8 mouse cellular contexts compared by ENCODE assay signal in the genomic region with DNA sequence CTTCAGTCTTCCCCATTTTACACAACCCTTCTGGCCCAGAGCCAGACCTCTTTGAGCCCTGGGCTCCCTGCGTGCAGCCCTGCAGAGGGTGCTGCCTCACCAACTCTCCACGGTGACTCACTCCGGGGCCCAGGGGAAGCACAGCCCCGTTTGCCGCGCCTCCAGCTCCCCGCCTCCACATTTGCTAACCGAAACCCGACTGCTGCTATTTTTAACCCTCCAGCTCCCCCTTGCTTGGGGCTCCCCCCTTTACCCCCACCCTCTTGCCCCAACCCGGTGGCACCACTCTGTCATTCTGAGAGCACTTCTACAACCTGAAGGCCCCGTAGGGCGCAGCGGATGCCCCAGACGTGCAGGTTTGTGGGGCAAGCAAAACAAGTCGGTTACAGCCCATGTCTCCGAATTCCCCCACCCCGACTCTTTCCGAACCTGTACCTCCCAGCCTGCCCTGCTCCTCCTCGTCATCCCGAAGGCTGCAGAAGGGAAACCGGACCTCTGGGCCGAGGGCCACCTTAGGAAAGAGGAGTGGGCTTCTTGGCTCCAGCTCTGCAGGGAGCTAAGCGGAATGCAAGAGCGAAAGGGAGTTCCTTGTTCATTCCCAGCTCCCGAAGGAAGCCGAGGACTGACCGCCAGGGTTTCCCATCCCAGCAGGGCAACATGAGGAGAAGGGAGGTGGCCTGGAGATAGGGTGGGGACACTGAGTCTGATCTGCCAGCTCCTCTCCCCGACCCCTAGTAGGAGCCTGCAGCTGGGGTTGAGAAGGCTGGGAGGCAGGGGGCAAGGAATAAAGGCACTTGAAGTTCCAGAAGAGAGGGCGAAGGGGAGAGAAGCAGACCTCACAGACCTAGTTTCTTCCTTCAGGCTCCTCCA. TPM values are rescaled to one million over a fixed set of nuclear protein-coding genes. Genes with fewer than 3 reads are reported as not detected.
A peak's percentile ranks its signal among the peaks of the same experiment; 100 is the strongest.
DNase-seq lines count a peak whose midpoint lies in the region; ATAC-seq and TF ChIP-seq lines count a peak whose summit lies in the region.

No protein-coding gene starts in this region.

- peak overlapping the region; percentile 19 for H3K4me3 ChIP-seq in embryonic facial prominence, embryonic 12.5 days
- H3K4me3 ChIP-seq in limb, embryonic 14.5 days (replicated peaks; ENCODE audit: low read length): peak overlapping the region; percentile 27
- H3K4me3 ChIP-seq in midbrain, embryonic 15.5 days: peak overlapping the region; percentile 11; the same call in 1 of the 2 replicates

- WGBS in embryonic facial prominence, embryonic 12.5 days: 7% methylated on average over 29 of the region's 29 CpGs
- 5% methylated on average over 28 of the region's 29 CpGs for whole genome bisulfite sequencing in limb, embryonic 14.5 days
- 15% methylated on average over 29 of the region's 29 CpGs for WGBS in midbrain, embryonic 15.5 days

- no peak for ATAC-seq in cerebellum, adult (ENCODE audit: insufficient number of reproducible peaks, low FRiP score, low TSS enrichment)
- ATAC-seq in embryonic facial prominence, embryonic 12.5 days (ENCODE audit: insufficient number of reproducible peaks, insufficient read depth, low FRiP score, low TSS enrichment): peak; percentile 11; the same call in 1 of the 2 replicates
- no peak; the same call in 1 of the 2 replicates for ATAC-seq in limb, embryonic 14.5 days (ENCODE audit: low FRiP score, low read depth)
- ATAC-seq in midbrain, embryonic 15.5 days (replicated peaks): no peak

- H3K9ac ChIP-seq in embryonic facial prominence, embryonic 12.5 days: peak overlapping the region; percentile 16
- H3K9ac ChIP-seq in limb, embryonic 14.5 days (ENCODE audit: low read depth, low read length, severe bottlenecking): peak overlapping the region; percentile 32
- H3K9ac ChIP-seq in midbrain, embryonic 15.5 days: peak overlapping the region; percentile 20

- H3K4me1 ChIP-seq in embryonic facial prominence, embryonic 12.5 days: peaks cover 86% of the 10 kb centered on the region
- peaks cover 83% of the 10 kb centered on the region for H3K4me1 ChIP-seq in limb, embryonic 14.5 days (ENCODE audit: control insufficient read depth, insufficient read depth, low read length)
- H3K4me1 ChIP-seq in midbrain, embryonic 15.5 days: peaks cover 81% of the 10 kb centered on the region

- DNase-seq in cerebellum, postnatal 10 days: peak; percentile 51 to 59
- DNase-seq in heart, adult 18-20 months: peak; percentile 89 to 94
- peak; percentile 78 for DNase-seq in kidney, adult 11 months
- peak; percentile 76 for DNase-seq in limb, embryonic 14.5 days (ENCODE audit: low spot score)
- DNase-seq in spleen, postnatal 10 days (ENCODE audit: low spot score in 2 of 2): peak; percentile 65 to 90

- no peak for TF ChIP-seq POLR2A in limb, embryonic 14.5 days (IDR thresholded peaks at IDR 0.05; ENCODE audit: borderline replicate concordance, extremely low read depth, insufficient read depth, insufficient read length)

- H3K27me3 ChIP-seq in embryonic facial prominence, embryonic 12.5 days: no peaks in the 10 kb centered on the region
- no peaks in the 10 kb centered on the region for H3K27me3 ChIP-seq in limb, embryonic 14.5 days (ENCODE audit: control insufficient read depth, insufficient read depth, low read length)
- no peaks in the 10 kb centered on the region for H3K27me3 ChIP-seq in midbrain, embryonic 15.5 days (replicated peaks)

- H3K36me3 ChIP-seq in embryonic facial prominence, embryonic 12.5 days: peaks cover 13% of the 10 kb centered on the region
- H3K36me3 ChIP-seq in limb, embryonic 14.5 days (ENCODE audit: control insufficient read depth, insufficient read depth, low read length): peaks cover 11% of the 10 kb centered on the region; the same call in 1 of the 2 replicates
- no peaks in the 10 kb centered on the region for H3K36me3 ChIP-seq in midbrain, embryonic 15.5 days (replicated peaks)

- H3K4me2 ChIP-seq in embryonic facial prominence, embryonic 12.5 days (replicated peaks): peak overlapping the region; percentile 48
- H3K4me2 ChIP-seq in limb, embryonic 14.5 days (replicated peaks; ENCODE audit: low read depth, low read length, severe bottlenecking): peak overlapping the region; percentile 54
- H3K4me2 ChIP-seq in midbrain, embryonic 15.5 days: peak overlapping the region; percentile 35

- no peaks in the 10 kb centered on the region for H3K9me3 ChIP-seq in embryonic facial prominence, embryonic 12.5 days
- no peaks in the 10 kb centered on the region for H3K9me3 ChIP-seq in limb, embryonic 14.5 days (ENCODE audit: control insufficient read depth, low read length)
- H3K9me3 ChIP-seq in midbrain, embryonic 15.5 days: no peaks in the 10 kb centered on the region

- H3K27ac ChIP-seq in embryonic facial prominence, embryonic 12.5 days: peak overlapping the region; percentile 80
- peak overlapping the region; percentile 71 for H3K27ac ChIP-seq in limb, embryonic 14.5 days (replicated peaks; ENCODE audit: low read depth, low read length)
- no peak overlapping the region for H3K27ac ChIP-seq in midbrain, embryonic 15.5 days

RNA-seq across cellular contexts. Expression of gene Hdac7, which starts 19.0 kb away (rescaled TPM):
- polyA plus RNA-seq in embryonic facial prominence, embryonic 12.5 days (2016; fragmentation: Nextera tagmentation; extraction: Ambion mirVana): 33.5 and 38.8 TPM in 2 replicates
- 10 to 100 TPM; 19.3 to 26.3 TPM for total RNA-seq in heart, adult 18-20 months (2021)
- 79.3 and 113 TPM in 2 replicates for polyA plus RNA-seq in limb, embryonic 14.5 days (2012; rRNA removed)
- 36.5 and 39.5 TPM in 2 replicates for polyA plus RNA-seq in limb, embryonic 14.5 days (2014; fragmentation: Nextera tagmentation; extraction: Ambion mirVana)
- polyA plus RNA-seq in midbrain, embryonic 15.5 days (2015; fragmentation: Nextera tagmentation; extraction: Ambion mirVana): 31.8 and 34.5 TPM in 2 replicates

RNA-seq across cellular contexts. Expression of gene Slc48a1, which starts 47.0 kb away (rescaled TPM):
- polyA plus RNA-seq in embryonic facial prominence, embryonic 12.5 days (2016; fragmentation: Nextera tagmentation; extraction: Ambion mirVana): 29.4 and 32.6 TPM in 2 replicates
- total RNA-seq in heart, adult 18-20 months (2021): 10 to 100 TPM; 57.9 to 69.7 TPM
- 23.4 and 29.1 TPM in 2 replicates for polyA plus RNA-seq in limb, embryonic 14.5 days (2012; rRNA removed)
- 46.2 and 47.3 TPM in 2 replicates for polyA plus RNA-seq in limb, embryonic 14.5 days (2014; fragmentation: Nextera tagmentation; extraction: Ambion mirVana)
- polyA plus RNA-seq in midbrain, embryonic 15.5 days (2015; fragmentation: Nextera tagmentation; extraction: Ambion mirVana): 85.7 and 90.1 TPM in 2 replicates

RNA-seq across cellular contexts. Expression of gene Rapgef3, which starts 57.5 kb away (rescaled TPM):
- 10.5 and 10.8 TPM in 2 replicates for polyA plus RNA-seq in embryonic facial prominence, embryonic 12.5 days (2016; fragmentation: Nextera tagmentation; extraction: Ambion mirVana)
- 10 to 100 TPM; 21.8 to 23.3 TPM for total RNA-seq in heart, adult 18-20 months (2021)
- polyA plus RNA-seq in limb, embryonic 14.5 days (2012; rRNA removed): 21.7 and 30.9 TPM in 2 replicates
- 8.0 and 8.4 TPM in 2 replicates for polyA plus RNA-seq in limb, embryonic 14.5 days (2014; fragmentation: Nextera tagmentation; extraction: Ambion mirVana)
- polyA plus RNA-seq in midbrain, embryonic 15.5 days (2015; fragmentation: Nextera tagmentation; extraction: Ambion mirVana): 15.4 and 16.8 TPM in 2 replicates
